ENCODE assay signal across 8 mouse cellular contexts in genomic region chr9:30480464-30480863, GRCm38 (mm10). TPM values are rescaled to one million over a fixed set of nuclear protein-coding genes. Genes with fewer than 3 reads are reported as not detected.
DNase-seq lines count a peak whose midpoint lies in the region; ATAC-seq and TF ChIP-seq lines count a peak whose summit lies in the region.

No protein-coding gene starts in this region.

- peak; percentile 92 for ATAC-seq in forebrain, embryonic 12.5 days (ENCODE audit: low FRiP score)
- peak; percentile 87 for ATAC-seq in heart, postnatal 0 days (ENCODE audit: insufficient read depth, low read depth)
- ATAC-seq in liver, embryonic 14.5 days (ENCODE audit: insufficient read depth) = no peak
- peak; percentile 96 for ATAC-seq in neural tube, embryonic 14.5 days (ENCODE audit: low read depth)

- peaks cover 11% of the 10 kb centered on the region; the same call in 1 of the 2 replicates for H3K9me3 ChIP-seq in E14TG2a.4 (ENCODE audit: low read length)
- H3K9me3 ChIP-seq in forebrain, embryonic 12.5 days = no peaks in the 10 kb centered on the region
- no peaks in the 10 kb centered on the region for H3K9me3 ChIP-seq in heart, postnatal 0 days (replicated peaks; ENCODE audit: control insufficient read depth, low read length)
- H3K9me3 ChIP-seq in liver, embryonic 14.5 days (ENCODE audit: control insufficient read depth, low read length) = no peaks in the 10 kb centered on the region
- no peaks in the 10 kb centered on the region for H3K9me3 ChIP-seq in neural tube, embryonic 14.5 days (ENCODE audit: control insufficient read depth, low read length)

- H3K4me1 ChIP-seq in E14TG2a.4 (replicated peaks; ENCODE audit: low read depth, low read length) = no peaks in the 10 kb centered on the region
- no peaks in the 10 kb centered on the region for H3K4me1 ChIP-seq in forebrain, embryonic 12.5 days
- 0 out of 2 replicates have a peak, but pooled peaks cover 4% of the 10 kb centered on the region for H3K4me1 ChIP-seq in heart, postnatal 0 days (ENCODE audit: control insufficient read depth, insufficient read depth)
- H3K4me1 ChIP-seq in liver, embryonic 14.5 days (replicated peaks; ENCODE audit: control insufficient read depth in 2 of 2, insufficient read depth in 2 of 2, low read length in 1 of 2) = no peaks in the 10 kb centered on the region
- no peaks in the 10 kb centered on the region for H3K4me1 ChIP-seq in neural tube, embryonic 14.5 days (ENCODE audit: control insufficient read depth, insufficient read depth, low read length)
- no peaks in the 10 kb centered on the region for H3K4me1 ChIP-seq in testis, adult 2 months (ENCODE audit: control insufficient read depth, insufficient read depth, low read length)

- H3K4me3 ChIP-seq in E14TG2a.4 (replicated peaks; ENCODE audit: low read length) = no peak overlapping the region
- H3K4me3 ChIP-seq in forebrain, embryonic 12.5 days (replicated peaks) = no peak overlapping the region
- H3K4me3 ChIP-seq in heart, postnatal 0 days (ENCODE audit: low read depth, low read length) = no peak overlapping the region
- no peak overlapping the region for H3K4me3 ChIP-seq in liver, embryonic 14.5 days (ENCODE audit: insufficient read depth in 1 of 2, low read depth in 2 of 2, low read length in 2 of 2)
- H3K4me3 ChIP-seq in neural tube, embryonic 14.5 days (ENCODE audit: low read depth, low read length) = no peak overlapping the region
- no peak overlapping the region for H3K4me3 ChIP-seq in testis, adult 2 months (ENCODE audit: control insufficient read depth, low read depth, low read length)

- H3K27me3 ChIP-seq in E14TG2a.4 (ENCODE audit: insufficient read depth, low read length) = peaks cover 5% of the 10 kb centered on the region; the same call in 1 of the 2 replicates
- no peaks in the 10 kb centered on the region for H3K27me3 ChIP-seq in forebrain, embryonic 12.5 days
- H3K27me3 ChIP-seq in heart, postnatal 0 days (ENCODE audit: control insufficient read depth, insufficient read depth, low read length) = no peaks in the 10 kb centered on the region
- no peaks in the 10 kb centered on the region for H3K27me3 ChIP-seq in liver, embryonic 14.5 days (ENCODE audit: control insufficient read depth, insufficient read depth, low read length)
- no peaks in the 10 kb centered on the region for H3K27me3 ChIP-seq in neural tube, embryonic 14.5 days (ENCODE audit: control insufficient read depth, insufficient read depth, low read length)
- no peaks in the 10 kb centered on the region for H3K27me3 ChIP-seq in testis, adult 2 months (ENCODE audit: control insufficient read depth, insufficient read depth, low read length)

- no peak for TF ChIP-seq POLR2A in testis, adult 2 months (IDR thresholded peaks at IDR 0.05; ENCODE audit: control insufficient read depth, low read depth, low read length)

- 3% methylated on average over 6 of the region's 6 CpGs for WGBS in forebrain, embryonic 12.5 days
- WGBS in heart, postnatal 0 days = 2% methylated on average over 6 of the region's 6 CpGs
- WGBS in liver, embryonic 14.5 days (ENCODE audit: insufficient replicate concordance) = 4% methylated on average over 6 of the region's 6 CpGs
- 7% methylated on average over 6 of the region's 6 CpGs for WGBS in neural tube, embryonic 14.5 days

- H3K27ac ChIP-seq in forebrain, embryonic 12.5 days = no peak overlapping the region
- H3K27ac ChIP-seq in heart, postnatal 0 days (ENCODE audit: low read depth) = no peak overlapping the region
- no peak overlapping the region for H3K27ac ChIP-seq in liver, embryonic 14.5 days
- H3K27ac ChIP-seq in neural tube, embryonic 14.5 days (ENCODE audit: low read depth, low read length) = no peak overlapping the region
- H3K27ac ChIP-seq in testis, adult 2 months (ENCODE audit: control insufficient read depth, insufficient read depth, low read depth, low read length) = no peak overlapping the region

- peak; percentile 87 for DNase-seq in c-Kit-positive CD71-positive TER-119-positive erythroid progenitor cells, embryonic 14.5 days (ENCODE audit: low spot score)
- DNase-seq in heart, postnatal 0 days (ENCODE audit: low spot score) = peak; percentile 94
- DNase-seq in kidney, postnatal 36 days = peak; percentile 93 to 97
- DNase-seq in liver, embryonic 14.5 days (ENCODE audit: low read depth in 3 of 3, low spot score in 3 of 3) = peak; percentile 68 to 76 (median 70)

- H3K9ac ChIP-seq in forebrain, embryonic 12.5 days = no peak overlapping the region
- no peak overlapping the region for H3K9ac ChIP-seq in heart, postnatal 0 days (replicated peaks; ENCODE audit: low read depth, low read length)
- no peak overlapping the region for H3K9ac ChIP-seq in liver, embryonic 14.5 days (replicated peaks)
- no peak overlapping the region for H3K9ac ChIP-seq in neural tube, embryonic 14.5 days (replicated peaks; ENCODE audit: low read depth, low read length)

- no peak overlapping the region for H3K4me2 ChIP-seq in forebrain, embryonic 12.5 days
- no peak overlapping the region for H3K4me2 ChIP-seq in heart, postnatal 0 days (ENCODE audit: low read depth, low read length)
- H3K4me2 ChIP-seq in liver, embryonic 14.5 days (ENCODE audit: low read depth) = no peak overlapping the region
- H3K4me2 ChIP-seq in neural tube, embryonic 14.5 days (ENCODE audit: low read depth, low read length) = no peak overlapping the region

- no peak for TF ChIP-seq EP300 in heart, postnatal 0 days (IDR thresholded peaks at IDR 0.05; ENCODE audit: low read depth)
- TF ChIP-seq EP300 in liver, embryonic 14.5 days (IDR thresholded peaks at IDR 0.05; ENCODE audit: low read depth) = no peak

- TF ChIP-seq CTCF in E14TG2a.4 (conservative IDR thresholded peaks at IDR 0.05; ENCODE audit: low read length) = peak; percentile 97
- TF ChIP-seq CTCF in heart, postnatal 0 days (IDR thresholded peaks at IDR 0.05; ENCODE audit: low read depth) = peak; percentile 100
- TF ChIP-seq CTCF in liver, embryonic 14.5 days (IDR thresholded peaks at IDR 0.05; ENCODE audit: low read depth) = peak; percentile 100
- peak; percentile 99 for TF ChIP-seq CTCF in testis, adult 2 months (IDR thresholded peaks at IDR 0.05; ENCODE audit: control insufficient read depth, insufficient read depth, insufficient replicate concordance, low read depth, low read length)

- H3K36me3 ChIP-seq in E14TG2a.4 (ENCODE audit: insufficient read depth, low read length) = no peaks in the 10 kb centered on the region
- H3K36me3 ChIP-seq in forebrain, embryonic 12.5 days (replicated peaks) = no peaks in the 10 kb centered on the region
- no peaks in the 10 kb centered on the region for H3K36me3 ChIP-seq in heart, postnatal 0 days (replicated peaks; ENCODE audit: control insufficient read depth, insufficient read depth, low read length)
- no peaks in the 10 kb centered on the region for H3K36me3 ChIP-seq in liver, embryonic 14.5 days (replicated peaks; ENCODE audit: control insufficient read depth, insufficient read depth, low read depth)
- no peaks in the 10 kb centered on the region for H3K36me3 ChIP-seq in neural tube, embryonic 14.5 days (ENCODE audit: control insufficient read depth, insufficient read depth, low read length)
- H3K36me3 ChIP-seq in testis, adult 2 months (ENCODE audit: control insufficient read depth, insufficient read depth, low read length) = no peaks in the 10 kb centered on the region

RNA-seq across cellular contexts. Expression of gene Snx19, which starts 53.6 kb away (rescaled TPM):
- 25.7 and 29.0 TPM in 2 replicates for polyA plus RNA-seq in forebrain, embryonic 12.5 days (2016; fragmentation: Nextera tagmentation; extraction: Ambion mirVana)
- 19.9 and 20.8 TPM in 2 replicates for total RNA-seq in heart, postnatal 0 days (2014; rRNA removed; ENCODE audit: low replicate concordance)
- polyA plus RNA-seq in heart, postnatal 0 days (2015; fragmentation: Nextera tagmentation; extraction: Ambion mirVana) = 9.9 and 12.0 TPM in 2 replicates
- 2.7 and 3.2 TPM in 2 replicates for polyA plus RNA-seq in liver, embryonic 14.5 days (2012; rRNA removed)
- 4.4 and 5.3 TPM in 2 replicates for polyA plus RNA-seq in liver, embryonic 14.5 days (2014; fragmentation: Nextera tagmentation; extraction: Ambion mirVana)
- polyA plus RNA-seq in neural tube, embryonic 14.5 days (2014; fragmentation: Nextera tagmentation; extraction: Ambion mirVana) = 27.4 and 35.1 TPM in 2 replicates
- 12.8 and 13.8 TPM in 2 replicates for polyA plus RNA-seq in testis, adult 2 months (2012; rRNA removed)
